Mouse (Mus musculus) heart, adult 2 months (tissue): Measurements from ENCODE around the gene Mon2. TPM values are rescaled to one million over a fixed set of nuclear protein-coding genes. Genes with fewer than 3 reads are reported as not detected.

Experiments
- DNase-seq, 2 experiments: peaks; one replicate each; pipeline ENCODE4 v3.0.0; 2021
- H3K27ac ChIP-seq: fragments of 200-600 bp; 2 replicates; pipeline ENCODE4 v1.8.1; 2022
- H3K27me3 ChIP-seq: fragments of 200-500 bp; 2 replicates; pipeline ENCODE4 v1.6.1; 2012; ENCODE audit warnings: mild to moderate bottlenecking, low read length, inconsistent platforms, mixed read lengths; ENCODE audit not compliant: control insufficient read depth, insufficient read depth
- H3K36me3 ChIP-seq: fragments of 200-500 bp; 2 replicates; pipeline ENCODE4 v1.6.1; 2012; ENCODE audit warnings: low read length, inconsistent platforms; ENCODE audit not compliant: control insufficient read depth, insufficient read depth
- H3K4me1 ChIP-seq: fragments of 200-500 bp; 2 replicates; pipeline ENCODE4 v1.6.1; 2011; ENCODE audit warnings: low read length; ENCODE audit not compliant: control insufficient read depth, insufficient read depth
- H3K4me3 ChIP-seq: fragments of 200-600 bp; 2 replicates; pipeline ENCODE4 v1.8.1; 2022
- H3K79me2 ChIP-seq: fragments of 200-500 bp; replicated peaks from 2 replicates; pipeline ENCODE4 v1.6.1; 2012; ENCODE audit warnings: mild to moderate bottlenecking, inconsistent platforms, low read length, moderate library complexity, mixed read lengths; ENCODE audit not compliant: control insufficient read depth, insufficient read depth
- H3K9ac ChIP-seq: fragments of 200-500 bp; 2 replicates; pipeline ENCODE4 v1.6.1; 2012; ENCODE audit warnings: low read depth, mild to moderate bottlenecking, control low read depth, inconsistent platforms, low read length, mixed read lengths
- CTCF ChIP-seq: fragments of 200-600 bp; IDR thresholded peaks from 2 replicates; pipeline ENCODE4 v1.8.1; 2022; ENCODE audit warnings: antibody characterized with exemption, mild to moderate bottlenecking, moderate library complexity
- EP300 ChIP-seq: fragments of 200-500 bp; IDR thresholded peaks from 2 replicates; pipeline ENCODE4 v1.6.1; 2011; ENCODE audit warnings: low read depth, low read length, control low read depth; ENCODE audit not compliant: insufficient read depth
- POLR2A ChIP-seq: fragments of 200-500 bp; IDR thresholded peaks from 2 replicates; pipeline ENCODE4 v1.6.1; 2011; ENCODE audit warnings: mild to moderate bottlenecking, low read depth, low read length, control low read depth; ENCODE audit not compliant: insufficient read depth
- whole genome bisulfite sequencing: fragments of 180-500 bp; shearing (Covaris S2); methylation state at CpG from one replicate; pipeline ENCODE4 v1.1.7; 2018; 5-methylcytosine and 5-hydroxymethylcytosine counted together
- intact Hi-C: fragments of 180-260 bp; cut with DNase I; formaldehyde crosslinking; loops from one replicate; pipeline ENCODE4 v1.15.1; 2025
- polyA plus RNA-seq: library from polyadenylated mRNA; depleted of rRNA; stranded (reverse); fragments of >200 nt; gene quantifications from 2 replicates; pipeline ENCODE4 v1.2.3, GENCODE M21; 2012
- total RNA-seq, 2 experiments: library from RNA; stranded (reverse); gene quantifications; 2 replicates each; pipeline ENCODE4 v1.2.3; 2021

Gene Mon2
- total and polyA plus RNA-seq, 3 experiments = 29.0 to 39.5 (median 35.7) TPM

DNA sequence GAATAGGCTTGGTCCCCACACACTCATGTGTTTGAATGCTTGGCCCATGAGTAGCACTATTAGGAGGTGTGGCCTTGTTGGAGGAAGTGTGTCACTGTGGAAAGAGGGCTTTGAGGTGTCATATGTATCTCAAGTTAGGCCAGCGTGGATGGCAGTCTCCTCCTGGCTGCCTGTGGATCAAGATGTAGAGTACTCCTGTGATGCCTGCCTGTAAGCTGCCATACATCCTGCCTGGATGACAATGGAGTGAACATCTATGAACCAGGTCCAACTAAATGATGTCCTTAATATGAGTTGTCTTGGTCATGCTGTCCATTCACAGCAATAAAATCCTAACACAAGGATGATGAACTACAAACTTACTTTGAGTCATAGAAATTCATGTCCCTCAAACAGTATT is 64.9 kb downstream of the Mon2 start:
- Histone ChIP-seq H3K79me2 (no peaks in the 10 kb centered on the region), H3K9ac (no peak overlapping the region), H3K4me3 (no peak overlapping the region), H3K36me3 (no peaks in the 10 kb centered on the region), H3K27ac (no peak overlapping the region), H3K27me3 (no peaks in the 10 kb centered on the region), H3K4me1 (no peaks in the 10 kb centered on the region)
- intact Hi-C loops = no loop called here
- TF ChIP-seq CTCF = no peak
- TF ChIP-seq EP300 = no peak
- TF ChIP-seq POLR2A = no peak
- DNase-seq = no peak
- WGBS = 67% methylated on average over 1 of the region's 1 CpGs

DNA sequence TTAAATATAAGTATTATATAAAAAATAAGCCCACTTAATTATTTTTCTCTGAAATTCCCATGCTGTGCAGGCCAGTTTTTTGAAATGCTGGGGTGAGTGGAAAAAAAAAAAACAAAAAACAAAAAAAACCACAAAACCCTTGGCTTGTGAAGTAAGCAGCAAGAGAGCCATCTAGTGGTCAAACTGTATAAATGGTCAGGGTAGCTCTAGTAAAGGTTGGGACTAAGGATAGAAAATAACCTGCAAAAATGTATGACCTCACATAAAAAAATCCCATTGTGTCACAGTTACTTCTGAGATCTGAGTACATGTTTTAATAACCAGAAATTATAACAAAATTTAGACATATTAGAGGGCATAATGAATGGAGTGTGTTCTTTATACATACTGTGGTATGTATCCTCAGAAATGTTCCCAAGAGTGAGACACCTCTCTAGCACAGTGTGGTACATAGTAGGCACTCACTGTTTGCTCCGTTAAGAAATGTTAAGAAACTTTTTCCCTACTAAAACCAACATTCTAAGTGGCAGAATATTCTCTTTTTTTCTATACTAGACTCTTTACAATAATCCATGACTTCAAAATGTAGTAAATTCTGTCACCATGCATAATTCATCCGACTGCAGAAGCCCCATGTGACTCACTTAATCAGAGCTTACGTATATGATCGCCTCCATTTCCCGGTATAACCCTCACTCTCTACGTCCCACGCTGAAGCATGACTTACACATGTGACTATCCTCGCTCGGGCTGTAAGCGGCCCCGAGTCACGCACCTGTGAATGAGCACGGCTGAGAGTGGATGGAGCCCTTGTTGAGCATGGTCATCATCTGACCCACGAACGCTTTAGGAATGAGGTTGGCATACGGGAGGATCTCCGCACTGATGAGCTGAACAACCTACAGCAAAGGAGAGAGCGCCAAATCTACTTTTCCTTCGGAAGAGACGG is 70.8 kb downstream of the Mon2 start:
- Histone ChIP-seq H3K27ac (no peak overlapping the region), H3K27me3 (no peaks in the 10 kb centered on the region), H3K79me2 (no peaks in the 10 kb centered on the region), H3K36me3 (no peaks in the 10 kb centered on the region), H3K9ac (no peak overlapping the region), H3K4me1 (no peaks in the 10 kb centered on the region), H3K4me3 (no peak overlapping the region)
- 88% methylated on average over 20 of the region's 20 CpGs for WGBS
- TF ChIP-seq CTCF (peak; percentile 91), EP300 (no peak), POLR2A (no peak)
- intact Hi-C loops = loop anchor here (1.0 to 5.0 kb wide), 4 partner anchors 15 to 453 kb away; partner anchors contain the start of gene Ppm1h
- no peak for DNase-seq

- no peak for DNase-seq
- no peaks in the 10 kb centered on the region for H3K27me3 ChIP-seq
- intact Hi-C loops = loop anchor here (1.0 to 5.0 kb wide), 4 partner anchors 14 to 452 kb away; partner anchors contain the start of gene Ppm1h
- no peaks in the 10 kb centered on the region for H3K4me1 ChIP-seq
- no peak overlapping the region for H3K9ac ChIP-seq
- H3K27ac ChIP-seq = no peak overlapping the region
- no peak for TF ChIP-seq CTCF
- no peak for TF ChIP-seq EP300
- no peak for TF ChIP-seq POLR2A
- WGBS = 86% methylated on average over 15 of the region's 15 CpGs
- no peak overlapping the region for H3K4me3 ChIP-seq
- no peaks in the 10 kb centered on the region for H3K36me3 ChIP-seq
- H3K79me2 ChIP-seq = no peaks in the 10 kb centered on the region
These were observed 71.6 kb downstream of the Mon2 start for GRCm38 (mm10) chr10:123004475-123005236.

DNA sequence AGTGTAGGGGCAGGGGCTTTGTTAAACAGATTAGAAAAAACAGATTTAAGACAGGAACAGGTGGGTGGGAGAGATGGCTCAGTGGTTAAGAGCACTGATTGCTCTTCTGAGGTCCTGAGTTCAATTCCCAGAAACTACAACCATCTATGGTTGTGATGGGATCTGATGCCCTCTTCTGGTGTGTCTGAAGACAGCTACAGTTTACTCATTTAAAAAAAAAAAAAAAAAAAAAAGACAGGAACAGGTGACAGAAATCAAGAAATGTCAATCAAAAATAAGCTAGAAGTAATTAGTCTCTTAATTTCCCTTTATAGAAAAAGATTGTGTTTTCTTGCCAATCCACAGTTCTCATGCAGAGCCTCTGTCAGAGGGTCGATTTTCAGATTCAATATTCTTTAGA is 74.3 kb downstream of the Mon2 start:
- no peak overlapping the region for H3K9ac ChIP-seq
- DNase-seq = no peak
- 89% methylated on average over 1 of the region's 1 CpGs for WGBS
- no peaks in the 10 kb centered on the region for H3K36me3 ChIP-seq
- no peak overlapping the region for H3K4me3 ChIP-seq
- TF ChIP-seq EP300 (no peak), CTCF (peak; percentile 34), POLR2A (no peak)
- no peaks in the 10 kb centered on the region for H3K27me3 ChIP-seq
- H3K27ac ChIP-seq = no peak overlapping the region
- no peaks in the 10 kb centered on the region for H3K79me2 ChIP-seq
- no peaks in the 10 kb centered on the region for H3K4me1 ChIP-seq
- intact Hi-C loops = no loop called here

- no peak for DNase-seq
- Histone ChIP-seq H3K27ac (no peak overlapping the region), H3K4me1 (no peaks in the 10 kb centered on the region), H3K27me3 (no peaks in the 10 kb centered on the region), H3K9ac (no peak overlapping the region), H3K4me3 (no peak overlapping the region), H3K36me3 (no peaks in the 10 kb centered on the region), H3K79me2 (no peaks in the 10 kb centered on the region)
- TF ChIP-seq EP300 (no peak), CTCF (no peak), POLR2A (no peak)
- intact Hi-C loops = no loop called here
- 92% methylated on average over 3 of the region's 3 CpGs for WGBS
These were observed 74.9 kb downstream of the Mon2 start for GRCm38 (mm10) chr10:123001363-123001762.
